12 mouse cellular contexts compared by ENCODE assay signal in the genomic region with DNA sequence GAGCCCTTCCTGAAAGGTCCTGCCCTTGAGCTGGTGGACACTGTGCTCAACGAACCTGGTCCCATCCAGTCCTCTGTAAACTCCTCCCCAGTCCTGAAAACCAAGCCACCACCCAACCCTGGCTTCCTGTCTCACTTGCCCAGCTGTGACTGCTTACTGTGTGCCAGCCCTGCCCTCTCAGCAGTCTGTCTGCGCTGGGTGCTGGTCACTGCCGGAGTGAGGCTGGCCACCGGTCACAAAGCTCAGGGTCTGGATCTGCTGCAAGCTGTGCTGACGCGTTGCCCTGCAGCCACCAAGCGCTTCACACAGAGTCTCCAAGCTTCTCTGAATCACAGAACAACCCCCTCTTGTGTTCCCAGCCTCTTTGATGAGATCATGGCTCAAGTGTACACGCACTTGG. TPM values are rescaled to one million over a fixed set of nuclear protein-coding genes. Genes with fewer than 3 reads are reported as not detected.
A peak's percentile ranks its signal among the peaks of the same experiment; 100 is the strongest.
DNase-seq lines count a peak whose midpoint lies in the region; ATAC-seq and TF ChIP-seq lines count a peak whose summit lies in the region.
"Had no signal": no experiment of that assay in that cellular context is flagged by ENCODE, and none has a peak within 500 bp of the region (broad histone marks: within the 10 kb centered on the region; RNA-seq: fewer than 3 reads in every experiment).

No protein-coding gene starts in this region.

- ATAC-seq in neural tube, embryonic 15.5 days (ENCODE audit: low FRiP score) = no peak

- no peak overlapping the region for H3K4me2 ChIP-seq in neural tube, embryonic 15.5 days
- H3K4me2 ChIP-seq: lung, embryonic 15.5 days had no signal

- no peak overlapping the region for H3K9ac ChIP-seq in neural tube, embryonic 15.5 days (replicated peaks)
- H3K9ac ChIP-seq: lung, embryonic 15.5 days had no signal

- no peak for TF ChIP-seq CTCF in layer of hippocampus, adult 2 months (conservative IDR thresholded peaks at IDR 0.05)

- H3K27me3 ChIP-seq in neural tube, embryonic 15.5 days (replicated peaks) = no peaks in the 10 kb centered on the region
- H3K27me3 ChIP-seq: lung, embryonic 15.5 days had no signal

- H3K27ac ChIP-seq in layer of hippocampus, adult 2 months = peak overlapping the region; percentile 28; the same call in 1 of the 2 replicates
- peak overlapping the region; percentile 3; the same call in 1 of the 2 replicates for H3K27ac ChIP-seq in brown adipose tissue, adult 24 weeks (replicated peaks; ENCODE audit: low read depth, low read length)
- H3K27ac ChIP-seq in neural tube, embryonic 15.5 days (replicated peaks) = no peak overlapping the region
- H3K27ac ChIP-seq: lung, embryonic 15.5 days had no signal

- 91% methylated on average over 8 of the region's 8 CpGs for WGBS in neural tube, embryonic 15.5 days

- no peak overlapping the region for H3K4me3 ChIP-seq in layer of hippocampus, adult 2 months
- no peak overlapping the region for H3K4me3 ChIP-seq in brown adipose tissue, adult 24 weeks (ENCODE audit: insufficient read depth, low read depth, low read length)
- no peak overlapping the region for H3K4me3 ChIP-seq in neural tube, embryonic 15.5 days (replicated peaks)
- H3K4me3 ChIP-seq: lung, embryonic 15.5 days had no signal

- no peaks in the 10 kb centered on the region for H3K4me1 ChIP-seq in brown adipose tissue, adult 24 weeks (ENCODE audit: control insufficient read depth, insufficient read depth, insufficient read length, low read length)
- H3K4me1 ChIP-seq in neural tube, embryonic 15.5 days = no peaks in the 10 kb centered on the region
- H3K4me1 ChIP-seq: lung, embryonic 15.5 days had no signal

- no peaks in the 10 kb centered on the region for H3K9me3 ChIP-seq in neural tube, embryonic 15.5 days (replicated peaks)
- H3K9me3 ChIP-seq: G1E; lung, embryonic 15.5 days had no signal

- peak; percentile 6 to 33 for DNase-seq in adrenal gland, postnatal 36 days
- DNase-seq in adrenal gland, postnatal 10 days = no peak
- DNase-seq in layer of hippocampus, adult 2 months (ENCODE audit: low spot score in 2 of 2) = no peak
- no peak for DNase-seq in layer of hippocampus, adult 8-10 months (ENCODE audit: low spot score in 2 of 2)
- peak; percentile 14 for DNase-seq in lung, postnatal 14 days
- no peak for DNase-seq in retina, postnatal 1 day
- DNase-seq: cerebellum, adult 11 months; spleen, adult 18-20 months had no signal

- no peaks in the 10 kb centered on the region for H3K36me3 ChIP-seq in neural tube, embryonic 15.5 days

RNA-seq across cellular contexts. Expression of gene Pfdn5, which starts 10.6 kb away (rescaled TPM):
- total RNA-seq in adrenal gland, postnatal 36 days (2021) = 100 to 1,000 TPM; 420 TPM
- 100 to 1,000 TPM; 342 to 354 TPM for total RNA-seq in adrenal gland, postnatal 10 days (2021)
- 100 to 1,000 TPM; 433 to 437 TPM for total RNA-seq in layer of hippocampus, adult 2 months (2021)
- total RNA-seq in layer of hippocampus, adult 8-10 months (2022) = 100 to 1,000 TPM; 400 to 493 (median 445) TPM
- polyA plus RNA-seq in brown adipose tissue, adult 24 weeks (2012; ENCODE audit: insufficient read depth, insufficient read length, missing spikeins) = 371 and 394 TPM in 2 replicates
- polyA plus RNA-seq in neural tube, embryonic 15.5 days (2015; fragmentation: Nextera tagmentation; extraction: Ambion mirVana) = 427 and 485 TPM in 2 replicates

RNA-seq across cellular contexts. Expression of gene Myg1, which starts 16.2 kb away (rescaled TPM):
- 10 to 100 TPM; 59.0 to 59.1 TPM for total RNA-seq in adrenal gland, postnatal 36 days (2021)
- 10 to 100 TPM; 50.0 to 62.5 TPM for total RNA-seq in adrenal gland, postnatal 10 days (2021)
- 10 to 100 TPM; 61.0 to 70.2 TPM for total RNA-seq in layer of hippocampus, adult 2 months (2021)
- 10 to 100 TPM; 66.5 to 76.4 (median 71.6) TPM for total RNA-seq in layer of hippocampus, adult 8-10 months (2022)
- 29.4 and 35.9 TPM in 2 replicates for polyA plus RNA-seq in brown adipose tissue, adult 24 weeks (2012; ENCODE audit: insufficient read depth, insufficient read length, missing spikeins)
- polyA plus RNA-seq in neural tube, embryonic 15.5 days (2015; fragmentation: Nextera tagmentation; extraction: Ambion mirVana) = 83.7 and 96.4 TPM in 2 replicates

RNA-seq across cellular contexts. Expression of gene Espl1, which starts 19.2 kb away (rescaled TPM):
- total RNA-seq in adrenal gland, postnatal 36 days (2021) = 1 to 10 TPM; 3.2 to 3.6 TPM
- 10 to 100 TPM in 1 of 2 experiments, 1 to 10 TPM in 1; 8.8 to 11.9 TPM for total RNA-seq in adrenal gland, postnatal 10 days (2021)
- total RNA-seq in layer of hippocampus, adult 2 months (2021) = 1 to 10 TPM; 1.7 to 2.1 TPM
- 1 to 10 TPM in 2 of 4 experiments, under 1 TPM in 2; 0.67 to 2.4 (median 1.1) TPM for total RNA-seq in layer of hippocampus, adult 8-10 months (2022)
- 1.5 TPM in 1 of 2 replicates, not detected in the other for polyA plus RNA-seq in brown adipose tissue, adult 24 weeks (2012; ENCODE audit: insufficient read depth, insufficient read length, missing spikeins)
- 2.8 and 6.3 TPM in 2 replicates for polyA plus RNA-seq in neural tube, embryonic 15.5 days (2015; fragmentation: Nextera tagmentation; extraction: Ambion mirVana)

RNA-seq across cellular contexts. Expression of gene Aaas, which starts 35.3 kb away (rescaled TPM):
- total RNA-seq in adrenal gland, postnatal 36 days (2021) = 10 to 100 TPM; 13.7 to 16.2 TPM
- 10 to 100 TPM; 21.4 to 24.7 TPM for total RNA-seq in adrenal gland, postnatal 10 days (2021)
- 10 to 100 TPM; 24.5 to 26.5 TPM for total RNA-seq in layer of hippocampus, adult 2 months (2021)
- 10 to 100 TPM; 20.6 to 33.5 (median 24.7) TPM for total RNA-seq in layer of hippocampus, adult 8-10 months (2022)
- polyA plus RNA-seq in brown adipose tissue, adult 24 weeks (2012; ENCODE audit: insufficient read depth, insufficient read length, missing spikeins) = 13.2 and 20.7 TPM in 2 replicates
- 30.4 and 49.7 TPM in 2 replicates for polyA plus RNA-seq in neural tube, embryonic 15.5 days (2015; fragmentation: Nextera tagmentation; extraction: Ambion mirVana)

RNA-seq across cellular contexts. Expression of gene Mfsd5, which starts 36.0 kb away (rescaled TPM):
- 10 to 100 TPM; 39.0 to 40.0 TPM for total RNA-seq in adrenal gland, postnatal 36 days (2021)
- 10 to 100 TPM; 29.0 to 29.4 TPM for total RNA-seq in adrenal gland, postnatal 10 days (2021)
- 10 to 100 TPM; 34.2 to 40.9 TPM for total RNA-seq in layer of hippocampus, adult 2 months (2021)
- 10 to 100 TPM; 36.9 to 41.8 (median 38.5) TPM for total RNA-seq in layer of hippocampus, adult 8-10 months (2022)
- 17.0 and 20.0 TPM in 2 replicates for polyA plus RNA-seq in brown adipose tissue, adult 24 weeks (2012; ENCODE audit: insufficient read depth, insufficient read length, missing spikeins)
- polyA plus RNA-seq in neural tube, embryonic 15.5 days (2015; fragmentation: Nextera tagmentation; extraction: Ambion mirVana) = 59.5 and 62.7 TPM in 2 replicates

Comparison
In these comparisons a context has a peak if more than half of its experiments do, and no peak if none do; other contexts are left out.
1. DNase-seq: peak in adrenal gland, postnatal 36 days (2 of 2) and lung, postnatal 14 days (single experiment); none in adrenal gland, postnatal 10 days (single experiment), layer of hippocampus, adult 2 months (0 of 2), layer of hippocampus, adult 8-10 months (0 of 2) and retina, postnatal 1 day (single experiment).